Mouse (Mus musculus) megakaryocyte, embryonic 14.5 days (primary cell): ENCODE results near the gene Eif2s1. TPM values are rescaled to one million over a fixed set of nuclear protein-coding genes. Genes with fewer than 3 reads are reported as not detected.

Experiments
- H3K27me3 ChIP-seq: replicated peaks from 2 replicates; pipeline ENCODE3; 2012; ENCODE audit warnings: inconsistent platforms
- H3K36me3 ChIP-seq: replicated peaks from 2 replicates; pipeline ENCODE3; 2012; ENCODE audit warnings: low read length, inconsistent platforms, mixed read lengths
- H3K4me1 ChIP-seq: 2 replicates; pipeline ENCODE4 v1.6.1; 2012; ENCODE audit warnings: inconsistent platforms
- H3K4me3 ChIP-seq: replicated peaks from 2 replicates; pipeline ENCODE3; 2012; ENCODE audit warnings: moderate library complexity, mild to moderate bottlenecking, inconsistent platforms
- H3K9me3 ChIP-seq: 2 replicates; pipeline ENCODE4 v1.6.1; 2012; ENCODE audit warnings: inconsistent platforms
- FLI1 ChIP-seq: IDR thresholded peaks from 2 replicates; pipeline ENCODE4 v1.6.1; 2012; ENCODE audit warnings: low read length, inconsistent platforms, mixed read lengths
- GATA1 ChIP-seq: IDR thresholded peaks from 3 replicates; pipeline ENCODE4 v1.6.1; 2012; ENCODE audit warnings: mixed read lengths, low read length, inconsistent platforms, borderline replicate concordance
- polyA plus RNA-seq: library from polyadenylated mRNA; stranded (reverse); fragments of >175 nt; gene quantifications from 2 replicates; pipeline ENCODE4 v1.2.3, GENCODE M21; 2012; ENCODE audit warnings: low replicate concordance; ENCODE audit not compliant: insufficient read depth

Eif2s1 gene
- polyA plus RNA-seq, 1 experiment = 13.8 TPM

DNA sequence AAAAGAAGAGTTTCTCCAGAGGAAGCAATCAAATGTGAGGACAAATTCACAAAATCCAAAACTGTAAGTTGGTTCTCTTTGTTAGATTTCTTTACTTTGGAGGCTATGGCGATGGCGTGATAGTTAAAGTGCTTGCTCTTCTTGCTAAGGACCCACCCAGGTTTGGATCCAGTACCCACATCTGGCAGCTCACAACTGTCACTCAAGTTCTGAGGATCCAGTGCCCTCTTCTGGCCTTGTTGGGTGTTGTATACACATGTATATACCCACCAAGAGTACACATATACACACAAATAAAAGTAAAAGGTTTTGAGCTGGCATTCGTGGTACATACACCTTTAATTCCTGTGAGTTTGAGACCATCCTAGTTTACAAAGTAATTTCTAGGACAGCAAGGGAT lies 13.0 kb downstream of the Eif2s1 start:
- Histone ChIP-seq H3K4me1 (peaks cover 9% of the 10 kb centered on the region), H3K4me3 (no peak overlapping the region), H3K36me3 (peaks cover 92% of the 10 kb centered on the region), H3K27me3 (no peaks in the 10 kb centered on the region), H3K9me3 (no peaks in the 10 kb centered on the region)
- TF ChIP-seq GATA1 (no peak), FLI1 (no peak)

DNA sequence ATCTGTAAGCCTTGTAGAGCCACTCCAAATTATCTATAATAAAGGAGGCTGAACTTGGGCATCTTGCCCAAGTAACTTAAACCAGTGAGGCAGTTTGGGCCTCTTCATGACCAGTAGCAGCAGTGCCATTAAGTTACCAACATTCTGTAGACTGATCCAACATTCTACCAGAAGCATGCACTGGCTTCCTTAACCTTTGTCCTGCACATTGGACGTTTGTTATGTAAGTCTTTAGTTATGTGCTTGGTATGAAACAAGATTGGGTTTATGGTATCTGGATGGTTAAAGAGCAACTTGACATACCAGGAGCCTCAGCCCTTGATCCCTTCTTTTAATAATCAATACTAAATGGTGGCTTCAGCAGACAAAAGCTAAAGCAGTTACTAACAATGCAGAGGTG lies 28.4 kb downstream of the Eif2s1 start:
- peaks cover 63% of the 10 kb centered on the region for H3K36me3 ChIP-seq
- TF ChIP-seq GATA1 (no peak), FLI1 (no peak)

DNA sequence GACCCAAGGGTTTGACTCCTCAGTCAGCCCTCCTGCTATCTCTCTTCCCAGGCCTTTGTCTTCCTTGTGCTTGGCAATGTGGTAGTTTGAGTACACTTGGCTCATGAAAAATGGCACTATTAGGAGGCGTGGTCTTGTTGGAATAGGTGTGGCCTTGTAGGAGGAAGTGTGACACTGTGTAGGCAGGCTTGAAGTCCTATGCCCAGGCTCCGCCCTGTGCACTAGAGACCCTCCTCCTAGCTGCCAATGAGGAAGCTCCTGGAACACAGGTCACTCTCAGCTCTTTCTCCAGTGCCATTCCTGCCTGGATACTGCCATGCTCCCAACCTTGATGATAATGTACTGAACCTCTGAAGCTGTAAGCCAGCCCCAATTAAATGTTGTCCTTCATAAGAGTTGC lies 29.5 kb downstream of the Eif2s1 start:
- peaks cover 11% of the 10 kb centered on the region for H3K9me3 ChIP-seq
- H3K4me1 ChIP-seq = peaks cover 54% of the 10 kb centered on the region
- no peaks in the 10 kb centered on the region for H3K27me3 ChIP-seq
- peaks cover 52% of the 10 kb centered on the region for H3K36me3 ChIP-seq
- no peak overlapping the region for H3K4me3 ChIP-seq
- TF ChIP-seq GATA1 = no peak
- TF ChIP-seq FLI1 = no peak

More for the DNA sequence above, 28.4 kb downstream of the Eif2s1 start:
- Histone ChIP-seq H3K4me3 (no peak overlapping the region), H3K27me3 (no peaks in the 10 kb centered on the region), H3K4me1 (peaks cover 48% of the 10 kb centered on the region), H3K9me3 (peaks cover 11% of the 10 kb centered on the region)

DNA sequence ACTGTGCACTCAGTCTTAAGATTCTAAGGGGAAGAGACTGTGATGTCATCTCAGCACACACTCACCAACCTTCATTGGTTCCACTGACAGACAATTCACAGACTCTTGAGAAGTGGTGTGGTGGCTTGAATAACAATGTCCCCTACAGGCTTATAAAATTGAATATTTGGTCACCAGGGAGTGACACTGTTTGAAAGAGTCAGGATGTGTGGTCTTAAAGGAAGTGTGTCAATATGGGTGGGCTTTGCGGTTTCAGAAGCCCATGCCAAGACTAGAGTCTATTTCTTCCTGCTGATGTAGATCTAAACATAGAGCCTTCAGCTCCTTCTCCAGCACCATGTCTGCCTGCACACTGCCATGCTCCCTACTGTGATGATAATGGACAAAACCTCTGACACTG lies 36.2 kb downstream of the Eif2s1 start:
- Histone ChIP-seq H3K4me3 (no peak overlapping the region), H3K4me1 (peaks cover 60% of the 10 kb centered on the region), H3K27me3 (no peaks in the 10 kb centered on the region), H3K9me3 (no peaks in the 10 kb centered on the region), H3K36me3 (peaks cover 16% of the 10 kb centered on the region)
- no peak for TF ChIP-seq GATA1
- no peak for TF ChIP-seq FLI1

DNA sequence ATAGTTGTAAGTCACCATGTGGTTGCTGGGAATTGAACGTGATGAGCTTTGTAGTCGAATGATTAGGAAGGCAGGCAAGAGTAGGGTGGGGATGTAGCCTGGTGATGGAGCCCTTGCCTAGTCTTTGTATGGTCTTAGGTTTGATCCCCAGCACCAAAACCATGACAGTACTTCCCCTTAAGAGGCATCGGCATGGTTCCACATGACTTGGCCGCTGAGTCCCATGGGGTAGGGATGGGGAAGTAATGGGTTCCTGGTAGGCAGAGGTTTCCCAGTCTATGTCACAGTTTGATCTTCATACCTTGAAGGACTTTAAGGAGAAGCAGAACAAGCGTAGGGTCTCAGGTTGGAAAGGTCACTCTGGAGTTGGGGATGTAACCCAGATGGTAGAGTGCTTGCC lies 39.8 kb downstream of the Eif2s1 start:
- Histone ChIP-seq H3K27me3 (no peaks in the 10 kb centered on the region), H3K4me1 (peaks cover 54% of the 10 kb centered on the region), H3K36me3 (no peaks in the 10 kb centered on the region), H3K9me3 (no peaks in the 10 kb centered on the region), H3K4me3 (no peak overlapping the region)
- TF ChIP-seq FLI1 = no peak
- TF ChIP-seq GATA1 = no peak

DNA sequence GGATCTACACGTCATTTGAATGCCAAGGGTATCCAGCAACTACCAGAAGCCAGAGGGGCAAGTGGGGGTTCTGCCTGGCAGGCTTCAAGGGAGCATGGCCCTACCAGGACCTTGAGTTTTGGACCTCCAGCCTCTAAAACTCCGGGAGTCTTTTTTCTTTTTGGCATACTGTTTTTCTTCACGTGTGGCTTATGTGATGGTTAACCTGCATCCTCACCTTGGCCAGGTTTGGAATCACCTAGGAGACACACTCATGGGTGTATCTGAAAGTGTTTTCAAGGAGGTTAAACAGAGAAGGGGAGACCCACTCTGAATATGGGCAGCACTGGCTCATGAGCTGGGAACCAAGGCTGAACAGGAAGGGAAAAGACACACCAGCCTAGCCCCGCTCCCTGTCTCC lies 41.7 kb downstream of the Eif2s1 start:
- TF ChIP-seq FLI1 = no peak
- no peak for TF ChIP-seq GATA1
- H3K4me1 ChIP-seq = peaks cover 52% of the 10 kb centered on the region
- H3K9me3 ChIP-seq = peaks cover 4% of the 10 kb centered on the region; the same call in 1 of the 2 replicates

DNA sequence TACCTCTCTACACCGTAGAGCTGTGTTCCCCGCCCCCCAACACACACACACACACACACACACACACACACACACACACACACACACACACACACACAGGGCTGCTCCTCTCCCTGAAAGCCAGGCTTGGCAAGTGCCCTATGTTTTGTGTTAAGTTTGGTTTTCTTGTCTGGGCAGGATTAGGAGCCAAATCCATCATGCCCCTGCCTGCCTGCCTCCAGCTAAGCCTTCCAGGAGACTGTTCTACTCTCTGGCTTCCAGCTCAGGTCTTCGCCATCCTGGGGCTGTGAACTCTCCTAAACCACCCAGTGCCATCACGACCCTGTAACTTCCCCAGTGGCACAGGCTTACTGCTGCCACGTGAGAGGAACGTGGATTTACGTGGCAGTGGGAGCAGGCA lies 42.9 kb downstream of the Eif2s1 start:
- no peak overlapping the region for H3K4me3 ChIP-seq
- peaks cover 2% of the 10 kb centered on the region for H3K27me3 ChIP-seq
- peaks cover 53% of the 10 kb centered on the region for H3K4me1 ChIP-seq
- H3K9me3 ChIP-seq = peaks cover 9% of the 10 kb centered on the region
- H3K36me3 ChIP-seq = peaks cover 6% of the 10 kb centered on the region
- TF ChIP-seq GATA1 (no peak), FLI1 (no peak)

More for the DNA sequence above, 41.7 kb downstream of the Eif2s1 start:
- Histone ChIP-seq H3K4me3 (no peak overlapping the region), H3K36me3 (peaks cover 2% of the 10 kb centered on the region), H3K27me3 (peaks cover 2% of the 10 kb centered on the region)

DNA sequence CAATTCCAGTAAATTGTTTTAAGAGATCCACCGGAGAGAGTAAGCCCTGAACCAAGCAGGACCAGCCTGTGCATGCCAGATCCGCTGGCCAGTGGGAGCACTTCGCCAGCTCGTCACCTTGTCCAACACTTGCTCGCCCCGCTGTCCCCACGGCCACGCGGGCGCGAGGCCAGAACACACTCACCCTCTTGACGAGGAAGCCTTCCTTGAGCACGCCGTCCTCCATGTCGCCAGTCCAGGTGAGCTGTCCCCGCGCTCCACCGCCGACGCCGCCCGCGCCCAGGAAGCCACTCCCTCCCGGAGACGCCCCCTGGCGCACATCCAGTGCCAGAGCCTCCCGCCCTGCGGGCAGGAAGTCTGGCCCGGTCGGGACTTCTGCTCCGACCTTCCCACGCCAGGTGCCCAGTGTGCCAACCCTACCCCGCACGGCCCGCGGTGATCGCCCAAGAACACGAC lies 45.1 kb downstream of the Eif2s1 start, which contains the start of gene Plek2:
Plek2 (minus strand) TSS at position 258 of the 456 bp plus-strand sequence.
- Histone ChIP-seq H3K4me3 (peak within 1 kb of the TSS; percentile 91), H3K4me1 (peaks cover 62% of the 10 kb centered on the region), H3K36me3 (peaks cover 6% of the 10 kb centered on the region), H3K9me3 (peaks cover 9% of the 10 kb centered on the region), H3K27me3 (peaks cover 2% of the 10 kb centered on the region)
- TF ChIP-seq FLI1 (no peak), GATA1 (no peak)

DNA sequence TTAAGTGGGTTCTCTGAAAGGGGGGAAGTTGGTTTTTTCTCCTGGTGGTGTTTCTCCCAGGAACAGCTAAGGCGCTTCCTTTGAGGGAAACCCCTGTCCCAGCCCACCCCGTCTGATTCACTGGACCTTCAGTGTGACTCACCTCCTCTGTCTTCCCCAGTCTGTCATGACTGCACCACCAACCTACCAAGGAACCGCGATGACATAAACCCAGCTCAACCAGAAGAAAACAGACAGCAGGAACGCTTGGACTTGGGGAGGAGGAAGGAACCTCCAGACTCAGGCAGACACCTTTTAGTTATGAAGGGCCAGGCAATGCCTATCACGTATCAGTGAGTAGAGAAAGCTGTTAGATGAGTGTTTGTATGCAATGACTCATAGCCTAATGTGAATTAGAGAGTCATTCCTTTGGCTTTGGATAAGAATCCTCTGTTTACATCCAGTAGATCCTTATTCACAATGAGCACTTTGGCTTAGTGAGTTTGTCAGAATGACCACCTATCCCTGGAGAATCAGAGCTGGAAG lies 46.5 kb downstream of the Eif2s1 start:
- H3K27me3 ChIP-seq = peaks cover 2% of the 10 kb centered on the region
- H3K4me3 ChIP-seq = no peak overlapping the region
- peaks cover 6% of the 10 kb centered on the region for H3K36me3 ChIP-seq
- H3K4me1 ChIP-seq = peaks cover 67% of the 10 kb centered on the region
- TF ChIP-seq FLI1 (no peak), GATA1 (no peak)
- peaks cover 9% of the 10 kb centered on the region for H3K9me3 ChIP-seq

DNA sequence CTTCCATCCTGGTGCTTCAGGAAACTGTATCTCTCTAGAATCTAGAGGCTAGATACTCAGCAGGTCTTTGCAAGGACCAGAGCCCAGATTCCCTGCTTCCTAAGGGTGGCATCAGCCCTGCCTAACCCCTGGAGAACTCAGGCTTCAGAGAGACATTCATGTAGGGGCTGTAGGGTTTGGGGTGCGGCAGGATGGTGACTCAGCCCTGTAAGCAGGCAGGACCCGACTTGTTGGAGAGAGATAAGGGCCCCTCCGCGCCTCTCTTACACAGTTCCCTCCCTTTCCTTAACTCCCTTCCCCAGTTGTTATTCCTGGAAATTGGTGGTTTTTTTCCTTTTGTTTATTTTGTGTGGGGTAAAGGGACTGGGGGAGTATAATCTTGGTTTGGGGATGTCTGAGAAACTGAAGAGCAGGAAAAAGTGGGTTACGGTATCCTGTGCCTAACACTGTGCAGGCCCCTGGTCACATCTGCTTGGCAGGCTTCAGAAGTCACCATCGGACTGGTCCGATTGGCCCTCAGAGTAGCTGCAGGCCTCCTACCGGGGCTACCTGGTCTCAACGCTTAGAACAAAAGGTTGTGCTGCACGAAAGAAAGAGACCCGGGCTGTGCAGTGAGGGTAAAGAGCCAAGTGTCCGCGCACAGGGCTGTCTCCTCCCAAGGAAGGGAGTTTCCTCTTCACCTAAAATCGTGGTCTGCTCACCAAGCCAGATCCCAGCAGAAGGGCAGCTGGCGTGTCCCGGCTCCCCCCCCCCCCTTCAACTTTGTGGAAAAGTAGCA lies 49.3 kb downstream of the Eif2s1 start:
- H3K4me3 ChIP-seq = peak overlapping the region; percentile 90
- H3K9me3 ChIP-seq = peaks cover 9% of the 10 kb centered on the region
- H3K36me3 ChIP-seq = peaks cover 6% of the 10 kb centered on the region
- TF ChIP-seq GATA1 = no peak
- H3K27me3 ChIP-seq = peaks cover 2% of the 10 kb centered on the region
- H3K4me1 ChIP-seq = peaks cover 71% of the 10 kb centered on the region
